Mouse (Mus musculus) gastrocnemius, adult 2 months (tissue): ENCODE measurements around the gene Srsf5. TPM values are rescaled to one million over a fixed set of nuclear protein-coding genes. Genes with fewer than 3 reads are reported as not detected.
"Not testable (repeated sequence)": the region's sequence is repeated elsewhere in the genome, so short reads cannot be mapped to it uniquely, and the experiment has no call there.

Experiments used
- DNase-seq: peaks from one replicate; pipeline ENCODE4 v3.0.0; 2022
- H3K27ac ChIP-seq: fragments of 200-600 bp; 2 replicates; pipeline ENCODE4 v1.8.1; 2022; ENCODE audit warnings: mild to moderate bottlenecking
- H3K4me3 ChIP-seq: fragments of 200-600 bp; 2 replicates; pipeline ENCODE4 v1.8.1; 2022; ENCODE audit warnings: mild to moderate bottlenecking, moderate library complexity
- CTCF ChIP-seq: fragments of 200-600 bp; IDR thresholded peaks from 2 replicates; pipeline ENCODE4 v1.8.1; 2022; ENCODE audit warnings: antibody characterized with exemption, mild to moderate bottlenecking, moderate library complexity
- intact Hi-C: fragments of 180-260 bp; cut with DNase I; formaldehyde crosslinking; loops from one replicate; pipeline ENCODE4 v1.15.1; 2025
- total RNA-seq, 2 experiments: library from RNA; stranded (reverse); gene quantifications; 2 replicates each; pipeline ENCODE4 v1.2.3; 2021

Gene Srsf5
- total RNA-seq, 2 experiments from 2014 or later: 93.8 to 118 TPM

DNA sequence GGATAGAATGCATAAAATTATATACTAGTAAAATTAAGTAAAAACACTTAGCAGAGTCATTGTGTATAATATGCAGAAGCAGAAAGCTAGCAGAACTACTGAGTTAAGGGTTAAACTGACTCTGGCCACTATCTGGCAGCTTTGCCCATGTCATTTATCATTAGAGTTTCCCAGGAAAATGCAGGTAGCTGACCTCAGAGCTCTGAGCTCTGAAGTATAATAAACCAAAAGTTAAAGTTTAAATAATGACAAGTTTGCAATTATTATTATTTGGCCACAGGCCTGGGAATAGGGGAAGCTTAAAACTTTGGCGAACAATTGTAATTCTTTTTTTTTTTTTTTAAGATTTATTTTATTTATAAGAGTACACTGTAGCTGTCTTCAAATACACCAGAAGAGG, 12.4 kb upstream of the Srsf5 start:
- H3K4me3 ChIP-seq: no peak overlapping the region
- H3K27ac ChIP-seq: no peak overlapping the region
- no peak for TF ChIP-seq CTCF
- DNase-seq: no peak
- intact Hi-C loops: no loop called here

DNA sequence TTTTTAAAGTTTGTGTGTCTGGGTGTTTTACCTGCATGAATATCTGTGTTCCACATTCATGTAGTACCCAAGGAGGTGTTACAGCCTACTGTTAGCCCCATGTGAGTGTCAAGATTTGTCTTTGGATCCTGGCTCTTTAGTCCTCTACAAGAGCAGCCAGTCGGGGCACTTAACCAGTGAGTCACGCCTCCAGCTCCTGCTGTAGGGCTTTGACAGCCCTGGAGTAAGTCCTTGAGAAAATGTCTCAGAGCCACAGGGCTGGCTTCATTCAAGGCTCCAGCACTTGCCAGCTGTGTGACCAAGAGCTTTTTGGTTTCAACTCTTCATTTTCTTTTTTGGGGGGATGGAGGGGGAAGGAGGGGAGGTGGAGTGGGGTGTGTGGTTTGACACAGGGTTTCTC, 8.6 kb upstream of the Srsf5 start:
- no peak for DNase-seq
- Histone ChIP-seq H3K27ac (no peak overlapping the region), H3K4me3 (no peak overlapping the region)
- TF ChIP-seq CTCF: no peak
- intact Hi-C loops: no loop called here

DNA sequence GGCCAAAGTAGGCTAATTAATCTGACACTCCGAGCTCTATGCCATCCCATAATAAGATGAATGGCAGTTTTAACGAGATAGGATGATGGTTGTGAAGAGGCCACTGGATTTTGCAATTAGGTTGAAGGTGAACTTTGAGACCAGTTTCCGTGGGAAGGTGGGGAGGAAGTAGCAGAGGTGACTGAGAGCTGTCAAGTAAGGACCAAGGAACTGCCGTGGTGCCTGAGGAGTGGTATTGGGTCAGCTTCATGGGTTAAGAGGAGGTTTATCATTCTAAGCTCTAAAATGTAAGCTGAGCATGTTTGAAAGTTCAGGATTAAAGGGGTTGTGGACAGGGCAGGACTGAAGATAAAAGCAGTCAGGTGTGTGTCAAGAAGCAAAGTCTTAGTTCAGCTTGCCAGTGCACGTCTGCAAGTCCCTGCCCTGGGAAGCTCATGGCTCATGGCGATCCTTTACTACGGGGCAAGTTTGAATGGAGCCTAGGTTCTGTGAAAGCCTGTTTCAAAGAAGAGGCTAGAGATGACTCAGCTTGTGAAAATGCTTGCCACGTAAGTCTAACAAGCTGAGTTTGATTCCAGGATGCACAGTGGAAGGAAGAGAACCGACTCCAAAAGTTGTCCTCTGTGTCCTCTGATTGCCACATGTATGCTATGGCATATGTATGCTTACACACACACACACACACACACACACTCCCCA, 7.8 kb upstream of the Srsf5 start:
- intact Hi-C loops: no loop called here

DNA sequence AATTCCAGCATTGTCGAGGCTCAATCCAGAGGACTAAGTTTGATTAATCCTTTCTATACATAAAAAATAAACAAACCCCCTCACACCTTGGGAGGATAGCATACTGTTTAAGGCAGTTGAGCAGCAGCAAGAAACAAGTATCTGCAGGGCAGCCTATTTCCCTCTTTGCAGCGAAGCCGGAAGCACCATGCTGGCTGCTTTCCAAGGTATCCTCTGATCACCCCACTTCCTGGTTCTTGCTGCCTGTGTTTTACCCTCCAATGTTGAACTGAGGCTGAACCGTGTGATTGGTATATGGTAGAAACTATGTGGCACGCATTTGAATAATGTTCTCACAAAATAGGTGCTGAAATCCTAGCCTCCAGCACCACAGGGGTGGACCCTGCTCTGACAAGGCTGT, 6.7 kb upstream of the Srsf5 start:
- no peak overlapping the region for H3K4me3 ChIP-seq
- H3K27ac ChIP-seq: peak overlapping the region; percentile 66
- DNase-seq: peak; percentile 55
- no peak for TF ChIP-seq CTCF
- intact Hi-C loops: no loop called here

More for the DNA sequence above, 7.8 kb upstream of the Srsf5 start:
- H3K4me3 ChIP-seq: no peak overlapping the region
- no peak for DNase-seq
- no peak overlapping the region for H3K27ac ChIP-seq
- TF ChIP-seq CTCF: no peak

DNA sequence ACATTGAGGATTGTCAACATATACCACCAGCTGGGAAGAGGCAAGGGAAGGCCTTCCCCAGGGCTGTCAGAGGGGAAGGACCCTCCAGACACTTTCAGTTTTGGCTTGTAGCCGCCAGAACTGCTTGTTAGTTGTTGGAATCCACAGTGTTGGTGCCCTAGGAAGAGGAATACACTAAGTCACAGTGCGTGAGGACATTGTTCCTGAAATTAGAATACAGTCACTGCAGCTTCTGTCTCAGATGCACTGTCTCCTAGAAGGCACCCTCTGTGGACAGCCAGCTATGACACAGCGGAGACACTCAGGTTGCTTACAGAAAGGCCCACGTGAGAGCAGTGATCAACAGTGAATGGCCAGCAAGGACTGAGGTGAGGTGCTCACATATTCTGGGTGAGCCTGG, 6.1 kb upstream of the Srsf5 start:
- TF ChIP-seq CTCF: no peak
- intact Hi-C loops: no loop called here
- no peak for DNase-seq
- Histone ChIP-seq H3K27ac (peak overlapping the region; percentile 66), H3K4me3 (no peak overlapping the region)

DNA sequence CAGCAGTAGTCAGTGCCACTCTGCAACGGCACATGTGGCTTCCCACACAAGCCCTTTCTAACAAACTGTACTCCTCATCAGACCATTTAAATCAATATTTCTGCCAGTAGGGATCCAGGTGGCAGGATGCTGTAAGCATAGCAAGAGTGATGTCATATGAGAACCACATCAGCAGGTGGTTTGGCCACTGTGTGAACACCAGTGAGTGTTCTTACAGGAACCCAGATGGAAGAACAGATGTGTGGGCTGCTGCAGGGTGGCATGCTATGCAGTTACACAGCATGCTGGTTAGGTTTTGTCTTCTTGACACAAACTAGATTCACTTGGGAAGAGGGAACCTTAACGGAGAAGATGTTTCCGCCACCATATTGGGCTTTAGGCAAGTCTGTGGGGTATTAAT, 3.4 kb upstream of the Srsf5 start:
- intact Hi-C loops: no loop called here
- Histone ChIP-seq H3K27ac (no peak overlapping the region), H3K4me3 (no peak overlapping the region)
- DNase-seq: no peak
- TF ChIP-seq CTCF: no peak

DNA sequence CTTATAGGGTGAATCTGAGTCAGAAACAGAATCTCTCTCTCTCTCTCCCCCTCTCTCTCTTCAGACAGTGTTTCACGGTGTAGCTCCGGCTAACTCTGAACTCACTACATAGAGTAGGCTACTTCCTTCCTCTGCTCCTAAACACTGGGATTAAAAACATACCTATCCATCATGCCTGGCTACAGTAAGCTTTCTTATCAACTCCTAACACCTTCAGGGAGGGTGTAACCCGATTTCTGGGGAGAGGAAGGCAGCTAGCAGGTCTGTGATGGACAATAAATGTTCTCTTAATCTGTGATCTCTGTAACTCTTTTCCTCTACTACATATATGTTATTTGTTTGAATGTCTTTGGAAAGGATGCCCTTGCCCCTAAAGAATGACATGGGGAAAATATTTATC, 1.9 kb upstream of the Srsf5 start:
- intact Hi-C loops: no loop called here
- Histone ChIP-seq H3K27ac (no peak overlapping the region), H3K4me3 (no peak overlapping the region)
- DNase-seq: no peak
- TF ChIP-seq CTCF: no peak

DNA sequence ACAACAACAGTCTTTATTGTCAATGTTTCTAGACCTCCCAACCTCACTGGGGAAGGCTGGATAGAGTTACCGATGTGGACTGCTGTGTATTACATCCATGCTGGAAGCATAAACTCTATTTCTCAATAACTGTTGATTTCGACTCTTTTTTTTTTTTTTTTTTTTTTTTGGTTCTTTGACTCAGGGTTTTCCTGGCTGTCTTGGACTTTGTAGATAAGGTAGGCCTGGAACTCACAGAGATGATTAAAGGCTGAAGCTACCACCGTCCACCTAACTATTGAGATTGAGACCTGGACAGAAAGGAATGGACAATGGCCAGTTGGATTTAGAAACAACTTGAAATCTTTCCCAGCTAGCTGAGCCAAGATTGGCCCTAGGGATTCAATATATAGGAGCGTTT, 1.1 kb upstream of the Srsf5 start:
- no peak overlapping the region for H3K27ac ChIP-seq
- no peak for TF ChIP-seq CTCF
- no peak overlapping the region for H3K4me3 ChIP-seq
- intact Hi-C loops: no loop called here
- no peak for DNase-seq

DNA sequence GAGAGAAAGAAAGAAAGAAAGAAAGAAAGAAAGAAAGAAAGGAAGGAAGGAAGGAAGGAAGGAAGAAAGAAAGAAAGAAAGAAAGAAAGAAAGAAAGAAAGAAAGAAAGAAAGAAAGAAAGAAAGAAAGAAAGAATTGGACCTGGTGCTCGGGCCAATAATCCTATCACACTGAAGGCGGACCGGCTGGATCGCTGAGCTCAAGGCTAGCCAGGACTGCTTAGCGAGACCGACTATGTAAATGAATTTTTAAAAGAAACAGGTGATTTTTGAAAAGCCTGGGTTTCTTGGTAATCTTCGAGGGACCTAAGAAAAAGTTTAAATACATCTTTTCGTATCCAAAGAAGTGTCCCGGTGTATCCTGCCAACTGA, 356 bp upstream of the Srsf5 start:
- intact Hi-C loops: loop anchor here (1.0 to 5.0 kb wide), 3 partner anchors 155 to 1773 kb away; partner anchors contain the start of genes Erh, Slc39a9, Susd6 and Vti1b
- not testable (repeated sequence) for DNase-seq
- Histone ChIP-seq H3K4me3 (peak overlapping the region; percentile 93), H3K27ac (peak overlapping the region; percentile 100)

DNA sequence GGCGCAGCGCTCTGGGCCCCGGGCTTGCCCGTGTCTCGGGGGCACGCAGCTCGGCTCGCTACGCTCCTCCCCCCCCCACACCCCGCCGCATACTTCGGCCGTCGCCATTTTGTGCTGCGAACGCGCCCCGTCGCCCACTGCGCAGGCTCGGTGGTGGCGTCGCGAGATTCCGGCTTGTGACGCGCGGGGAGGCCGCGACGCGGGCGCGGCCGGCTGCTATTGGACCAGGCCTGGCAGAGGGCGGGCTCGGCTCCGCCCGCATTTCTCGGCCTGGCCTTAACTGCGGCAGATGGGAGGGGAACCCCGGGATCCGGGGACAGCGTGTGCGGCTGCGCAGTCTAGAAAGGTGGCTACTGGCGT, 672 bp downstream of the Srsf5 start:
- H3K27ac ChIP-seq: peak overlapping the region; percentile 100
- no peak for TF ChIP-seq CTCF
- H3K4me3 ChIP-seq: peak overlapping the region; percentile 93
- peak; percentile 98 for DNase-seq
- intact Hi-C loops: loop anchor here (1.0 to 5.0 kb wide), 3 partner anchors 156 to 1774 kb away; partner anchors contain the start of genes Erh, Slc39a9, Susd6 and Vti1b

DNA sequence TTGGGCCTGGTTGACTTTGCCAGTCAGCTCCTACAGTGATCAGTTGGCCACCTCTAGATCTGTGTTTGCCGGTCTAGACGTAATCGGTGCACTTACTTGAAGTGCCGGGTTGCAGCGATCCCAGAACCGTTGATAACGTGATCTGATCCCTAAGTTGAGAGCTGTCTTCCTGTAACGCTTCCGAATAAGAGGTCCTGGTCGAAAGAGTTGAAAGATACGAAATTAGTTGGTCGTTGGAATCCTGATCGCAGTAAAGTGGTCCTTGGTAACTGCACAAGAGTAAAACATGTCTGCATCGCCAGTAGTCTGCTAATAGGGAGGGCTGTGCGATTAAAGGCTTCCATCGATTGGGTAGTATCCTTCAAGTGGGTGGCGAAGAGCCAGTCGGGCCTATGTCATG, 2.9 kb downstream of the Srsf5 start:
- Histone ChIP-seq H3K4me3 (peak overlapping the region; percentile 34), H3K27ac (no peak overlapping the region)
- peak; percentile 25 for DNase-seq
- intact Hi-C loops: loop anchor here (5.0 kb wide), 2 partner anchors 306 to 1776 kb away; partner anchors contain the start of genes Erh, Slc39a9 and Vti1b
- TF ChIP-seq CTCF: no peak

DNA sequence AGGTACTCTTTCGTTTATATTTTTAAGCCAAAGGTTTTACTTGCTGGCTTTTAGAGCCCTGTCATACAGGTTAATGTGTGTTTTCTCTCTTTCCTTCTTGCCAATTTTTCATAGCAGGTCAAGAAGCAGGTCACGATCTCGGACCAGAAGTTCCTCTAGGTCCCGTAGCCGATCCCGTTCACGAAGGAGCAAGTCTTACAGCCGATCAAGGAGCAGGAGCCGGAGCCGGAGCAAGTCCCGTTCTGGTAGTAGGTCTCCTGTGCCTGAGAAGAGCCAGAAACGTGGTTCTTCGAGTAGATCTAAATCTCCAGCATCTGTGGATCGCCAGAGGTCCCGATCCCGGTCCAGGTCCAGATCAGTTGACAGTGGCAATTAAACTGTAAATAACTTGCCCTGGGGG, 4.3 kb downstream of the Srsf5 start:
- DNase-seq, H3K27ac ChIP-seq, H3K4me3 ChIP-seq: not testable (repeated sequence)
- intact Hi-C loops: loop anchor here (5.0 kb wide), 2 partner anchors 307 to 1777 kb away; partner anchors contain the start of genes Erh, Slc39a9 and Vti1b

DNA sequence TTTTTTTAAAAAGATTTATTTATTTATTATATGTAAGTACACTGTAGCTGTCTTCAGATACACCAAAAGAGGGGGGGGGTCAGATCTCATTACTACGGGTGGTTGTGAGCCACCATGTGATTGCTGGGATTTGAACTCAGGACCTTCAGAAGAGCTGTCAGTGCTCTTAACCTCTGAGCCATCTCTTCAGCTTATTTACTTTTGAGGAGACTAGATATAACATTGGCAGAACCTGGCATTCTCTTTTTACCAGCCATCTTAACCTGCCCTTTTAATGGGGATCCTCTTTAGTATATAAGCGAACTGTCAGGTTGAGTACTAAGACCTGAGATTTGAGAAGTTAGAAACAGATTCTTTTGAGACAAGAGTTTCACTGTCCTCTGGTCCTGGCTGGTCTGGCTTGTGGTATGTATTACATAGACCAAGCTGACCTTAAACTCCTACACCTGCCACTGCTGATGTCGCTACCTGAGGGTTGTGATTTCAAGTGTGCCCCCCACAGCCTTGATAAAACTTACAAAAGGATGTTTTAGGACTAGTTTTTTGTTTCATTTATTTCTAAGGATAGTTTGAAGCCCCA, 6.4 kb downstream of the Srsf5 start:
- intact Hi-C loops: no loop called here
- no peak for DNase-seq
- no peak overlapping the region for H3K4me3 ChIP-seq
- no peak overlapping the region for H3K27ac ChIP-seq
- no peak for TF ChIP-seq CTCF

DNA sequence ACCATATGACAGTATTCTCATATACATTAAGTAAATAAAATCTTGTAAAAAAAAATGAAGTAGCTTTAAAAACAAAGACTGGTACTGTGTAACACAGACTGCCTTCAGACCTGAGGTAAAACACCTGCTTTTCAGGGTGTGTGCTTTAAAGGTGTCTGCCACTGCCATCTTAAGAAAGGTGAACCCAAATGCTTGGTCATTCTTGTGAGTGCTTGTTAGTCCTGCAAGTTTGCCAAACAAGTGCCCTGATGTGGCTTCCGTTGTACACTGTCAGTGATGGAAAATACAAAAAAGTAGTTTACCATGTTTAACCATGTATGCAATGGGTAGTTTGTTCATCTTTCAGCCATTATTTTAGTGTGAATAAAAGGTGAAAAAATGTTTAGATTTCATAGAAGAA, 7.2 kb downstream of the Srsf5 start:
- intact Hi-C loops: no loop called here
- Histone ChIP-seq H3K4me3 (no peak overlapping the region), H3K27ac (no peak overlapping the region)
- DNase-seq: no peak
- no peak for TF ChIP-seq CTCF
